Mouse (Mus musculus) neural tube, embryonic 12.5 days (tissue): ENCODE data around the gene Ramp3. TPM values are rescaled to one million over a fixed set of nuclear protein-coding genes. Genes with fewer than 3 reads are reported as not detected.
A peak's percentile ranks its signal among the peaks of the same experiment; 100 is the strongest.

Experiments
- ATAC-seq: fragments of 200-750 bp; cut with Nextera tagmentation; 2 replicates; pipeline ENCODE4 v1.8.0; 2017; ENCODE audit warnings: low read depth, mild to moderate bottlenecking, moderate TSS enrichment, moderate library complexity; ENCODE audit not compliant: low FRiP score
- H3K27ac ChIP-seq: fragments of 300-500 bp; sonication (generic); 2 replicates; pipeline ENCODE4 v1.5.1; 2016
- H3K27me3 ChIP-seq: fragments of 300-500 bp; sonication (generic); replicated peaks from 2 replicates; pipeline ENCODE4 v1.6.1; 2016; ENCODE audit warnings: mild to moderate bottlenecking
- H3K36me3 ChIP-seq: fragments of 300-500 bp; sonication (generic); 2 replicates; pipeline ENCODE4 v1.6.1; 2016; ENCODE audit warnings: mild to moderate bottlenecking
- H3K4me1 ChIP-seq: fragments of 300-500 bp; sonication (generic); 2 replicates; pipeline ENCODE4 v1.6.1; 2016
- H3K4me2 ChIP-seq: fragments of 300-500 bp; sonication (generic); replicated peaks from 2 replicates; pipeline ENCODE4 v1.6.1; 2016; ENCODE audit warnings: mild to moderate bottlenecking
- H3K4me3 ChIP-seq: fragments of 300-500 bp; sonication (generic); 2 replicates; pipeline ENCODE4 v1.5.1; 2016
- H3K9ac ChIP-seq: fragments of 300-500 bp; sonication (generic); 2 replicates; pipeline ENCODE4 v1.6.1; 2016; ENCODE audit warnings: mild to moderate bottlenecking
- H3K9me3 ChIP-seq: fragments of 300-500 bp; sonication (generic); 2 replicates; pipeline ENCODE4 v1.6.1; 2016; ENCODE audit warnings: mild to moderate bottlenecking
- WGBS: fragments of 180-500 bp; shearing (Covaris S2); methylation state at CpG from one replicate; pipeline ENCODE4 v1.1.7; 2016; 5-methylcytosine and 5-hydroxymethylcytosine counted together
- polyA plus RNA-seq: library from polyadenylated mRNA; unstranded; fragments of >200 nt; fragmentation: Nextera tagmentation; extraction: Ambion mirVana; gene quantifications from 2 replicates; pipeline ENCODE4 v1.2.1, GENCODE M21; 2016

Ramp3 gene
- polyA plus RNA-seq, 1 experiment from 2014 or later = 13.3 TPM

DNA sequence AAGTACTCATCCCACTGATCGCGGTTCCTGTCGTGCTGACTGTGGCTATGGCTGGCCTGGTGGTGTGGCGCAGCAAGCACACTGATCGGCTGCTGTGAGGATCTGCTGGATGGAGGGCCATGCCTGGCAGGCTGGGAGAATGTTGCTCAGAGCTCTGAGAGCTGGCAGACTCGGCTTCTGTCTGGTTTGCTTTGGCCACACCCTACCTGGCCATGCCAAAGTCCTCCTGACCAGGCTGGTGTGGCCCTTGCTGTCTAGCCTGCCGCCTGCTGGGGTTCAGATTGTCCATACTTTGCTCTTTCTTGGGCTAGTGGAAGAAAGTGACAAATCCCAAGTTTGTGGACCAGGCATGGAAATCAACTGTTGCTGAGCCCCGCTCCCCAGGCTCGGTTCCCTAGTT lies 18.3 kb downstream of the Ramp3 start:
- no peak overlapping the region for H3K4me3 ChIP-seq
- H3K27me3 ChIP-seq = no peaks in the 10 kb centered on the region
- no peak overlapping the region for H3K27ac ChIP-seq
- 86% methylated on average over 9 of the region's 9 CpGs for WGBS
- no peak overlapping the region for H3K9ac ChIP-seq
- ATAC-seq = no peak
- H3K36me3 ChIP-seq = no peaks in the 10 kb centered on the region
- no peak overlapping the region for H3K4me2 ChIP-seq
- H3K4me1 ChIP-seq = peaks cover 14% of the 10 kb centered on the region
- H3K9me3 ChIP-seq = no peaks in the 10 kb centered on the region

DNA sequence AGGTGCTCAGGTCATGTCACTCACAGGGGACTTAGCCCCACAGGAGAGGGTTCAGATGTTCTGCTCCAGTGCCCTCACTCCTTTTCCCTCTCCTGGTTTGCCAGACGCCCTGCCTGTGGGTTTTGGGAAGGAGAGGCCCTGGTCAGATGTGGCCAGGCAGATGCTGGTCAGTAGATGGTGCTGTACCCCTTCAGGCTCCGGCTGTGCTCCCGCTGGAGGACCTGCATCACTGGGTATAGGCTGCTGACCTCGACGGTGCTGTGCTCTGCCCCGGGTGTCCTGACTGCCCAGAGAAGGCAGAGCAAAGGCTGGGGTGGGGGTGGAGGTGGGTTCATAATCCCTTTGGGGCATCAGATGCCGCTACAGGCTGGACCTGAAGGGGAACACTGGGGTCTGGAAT lies 19.2 kb downstream of the Ramp3 start:
- Histone ChIP-seq H3K4me3 (no peak overlapping the region), H3K4me1 (peaks cover 14% of the 10 kb centered on the region), H3K9ac (no peak overlapping the region), H3K4me2 (no peak overlapping the region), H3K27ac (no peak overlapping the region), H3K27me3 (no peaks in the 10 kb centered on the region), H3K9me3 (no peaks in the 10 kb centered on the region), H3K36me3 (no peaks in the 10 kb centered on the region)
- WGBS = 27% methylated on average over 7 of the region's 7 CpGs
- ATAC-seq = no peak

DNA sequence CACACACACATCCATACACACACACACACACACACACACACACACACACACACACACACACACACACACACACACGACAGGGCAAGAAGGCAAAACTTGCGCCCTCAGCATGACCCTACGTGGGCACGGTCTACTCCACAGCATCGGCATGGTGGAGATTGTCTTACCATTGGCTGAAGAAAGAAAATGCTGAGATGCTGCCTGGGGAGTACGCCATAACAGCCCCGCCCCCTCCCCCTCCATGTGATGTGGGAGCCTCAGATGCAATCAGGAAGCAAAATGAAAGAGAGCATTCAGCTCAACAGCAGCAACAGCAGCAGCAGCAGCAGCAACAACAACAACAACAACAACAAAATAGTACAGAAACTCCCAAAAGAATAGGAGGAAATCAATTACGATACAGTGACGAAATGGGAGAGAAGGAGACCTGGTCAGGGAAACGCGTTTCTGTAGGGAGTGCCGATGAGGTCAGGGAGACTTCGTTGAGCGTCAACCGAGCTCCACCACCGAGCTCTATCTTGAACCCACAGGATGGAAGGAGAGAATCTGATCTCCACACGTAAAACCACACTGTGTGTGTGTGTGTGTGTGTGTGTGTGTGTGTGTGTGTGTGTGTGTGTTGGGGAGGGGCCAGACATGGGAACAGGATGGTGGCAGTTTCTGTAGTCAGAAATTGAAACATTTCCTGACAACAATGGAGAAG lies 21.5 kb downstream of the Ramp3 start:
- peak overlapping the region; percentile 40 for H3K4me2 ChIP-seq
- WGBS = 64% methylated on average over 17 of the region's 17 CpGs
- peaks cover 14% of the 10 kb centered on the region for H3K4me1 ChIP-seq
- H3K27me3 ChIP-seq = no peaks in the 10 kb centered on the region
- H3K4me3 ChIP-seq = no peak overlapping the region
- no peak overlapping the region for H3K9ac ChIP-seq
- H3K27ac ChIP-seq = no peak overlapping the region
- ATAC-seq = peak; percentile 41; the same call in 1 of the 2 replicates
- no peaks in the 10 kb centered on the region for H3K9me3 ChIP-seq
- H3K36me3 ChIP-seq = no peaks in the 10 kb centered on the region

DNA sequence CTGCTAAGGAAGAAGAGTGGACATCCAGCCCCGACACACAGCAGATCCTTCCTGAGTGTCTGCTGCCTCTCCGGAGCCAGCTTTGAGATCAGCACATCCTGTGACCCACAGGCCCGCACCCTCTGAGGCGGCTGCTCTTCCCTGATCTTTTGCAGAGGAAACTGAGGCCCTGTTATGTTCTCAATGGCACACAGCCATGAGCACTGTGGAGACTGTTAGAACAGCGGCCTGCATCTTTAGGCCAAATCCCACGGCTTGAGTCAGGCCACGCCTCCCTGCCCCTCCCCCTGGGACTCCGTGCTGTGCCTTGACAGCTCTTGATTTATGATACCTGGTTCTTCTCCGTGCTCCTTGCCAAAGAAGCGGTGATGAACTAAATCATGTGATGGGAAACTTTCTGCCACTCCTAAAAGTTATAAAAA lies 22.1 kb downstream of the Ramp3 start:
- Histone ChIP-seq H3K9ac (no peak overlapping the region), H3K4me3 (no peak overlapping the region), H3K27ac (no peak overlapping the region), H3K4me2 (peak overlapping the region; percentile 40), H3K4me1 (peaks cover 14% of the 10 kb centered on the region), H3K9me3 (no peaks in the 10 kb centered on the region), H3K36me3 (no peaks in the 10 kb centered on the region), H3K27me3 (no peaks in the 10 kb centered on the region)
- 12% methylated on average over 10 of the region's 10 CpGs for WGBS
- ATAC-seq = peak; percentile 88

DNA sequence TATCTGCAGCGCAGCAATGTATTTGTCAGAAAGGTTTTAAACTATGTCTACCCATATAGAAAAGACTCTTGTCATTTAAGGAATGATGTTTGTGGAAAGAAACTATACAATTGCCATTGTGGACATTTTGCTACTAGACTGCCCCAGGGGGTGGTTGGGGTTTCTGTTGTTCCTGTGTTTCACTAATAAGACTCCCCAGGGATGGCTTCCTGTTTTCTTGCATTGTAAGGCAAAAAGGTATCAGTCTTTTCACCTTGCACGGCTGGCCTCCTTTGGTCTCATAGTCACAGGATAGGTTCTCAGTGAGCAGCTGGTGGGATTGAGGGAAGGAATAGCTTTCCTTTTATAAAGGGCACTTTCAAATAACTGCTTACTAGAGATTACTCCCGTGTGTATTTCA lies 26.4 kb downstream of the Ramp3 start:
- WGBS = 60% methylated on average over 3 of the region's 3 CpGs
- Histone ChIP-seq H3K27me3 (no peaks in the 10 kb centered on the region), H3K27ac (no peak overlapping the region), H3K9me3 (no peaks in the 10 kb centered on the region), H3K4me2 (no peak overlapping the region), H3K4me1 (peaks cover 12% of the 10 kb centered on the region), H3K36me3 (no peaks in the 10 kb centered on the region), H3K4me3 (no peak overlapping the region), H3K9ac (no peak overlapping the region)
- ATAC-seq = no peak

DNA sequence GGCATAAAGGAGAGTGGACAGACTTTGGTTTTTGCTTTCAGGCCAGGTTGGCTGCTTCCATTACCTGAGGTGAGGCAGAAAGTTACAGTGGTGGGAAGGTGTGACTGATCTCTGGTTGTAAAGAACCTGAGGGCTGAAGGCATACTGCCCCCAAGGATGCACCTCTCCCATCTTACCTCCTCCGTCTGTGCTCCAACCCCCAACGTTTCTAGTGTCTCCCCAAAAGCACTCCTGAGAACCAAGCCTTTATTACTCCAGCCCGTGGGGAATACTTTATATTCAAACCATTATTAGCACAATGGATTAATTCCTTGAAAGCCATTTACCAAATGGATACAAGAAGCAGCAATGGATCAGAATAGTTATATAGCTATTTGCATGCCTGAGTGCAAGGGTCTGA lies 30.6 kb downstream of the Ramp3 start:
- Histone ChIP-seq H3K4me3 (no peak overlapping the region), H3K27ac (no peak overlapping the region), H3K4me2 (no peak overlapping the region), H3K9me3 (no peaks in the 10 kb centered on the region), H3K9ac (no peak overlapping the region), H3K36me3 (no peaks in the 10 kb centered on the region), H3K27me3 (no peaks in the 10 kb centered on the region), H3K4me1 (no peaks in the 10 kb centered on the region)
- no peak for ATAC-seq
- WGBS = 63% methylated on average over 3 of the region's 3 CpGs

DNA sequence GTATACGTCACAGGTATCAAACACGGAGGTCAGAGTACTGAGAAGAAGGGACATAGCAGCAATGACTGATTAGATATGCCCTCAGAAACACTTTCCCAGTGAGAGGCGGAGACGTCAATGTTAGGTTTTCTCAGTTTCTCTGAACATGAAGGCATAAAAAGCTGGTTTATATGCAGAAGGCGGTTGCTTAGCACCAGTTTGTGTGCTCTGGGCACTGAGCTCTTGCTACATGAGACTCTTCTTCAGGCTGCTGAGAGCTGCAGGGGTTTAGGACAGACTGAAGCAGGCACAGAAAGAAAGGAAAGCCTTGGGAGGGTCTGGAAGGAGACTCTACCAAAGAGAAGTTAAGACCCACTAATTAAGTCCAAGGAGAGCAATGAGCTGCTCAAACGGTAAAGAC lies 34.0 kb downstream of the Ramp3 start:
- no peaks in the 10 kb centered on the region for H3K36me3 ChIP-seq
- no peak overlapping the region for H3K4me2 ChIP-seq
- H3K4me1 ChIP-seq = no peaks in the 10 kb centered on the region
- no peaks in the 10 kb centered on the region for H3K9me3 ChIP-seq
- H3K27me3 ChIP-seq = no peaks in the 10 kb centered on the region
- 78% methylated on average over 6 of the region's 6 CpGs for WGBS
- no peak overlapping the region for H3K27ac ChIP-seq
- no peak for ATAC-seq
- no peak overlapping the region for H3K4me3 ChIP-seq
- H3K9ac ChIP-seq = no peak overlapping the region

DNA sequence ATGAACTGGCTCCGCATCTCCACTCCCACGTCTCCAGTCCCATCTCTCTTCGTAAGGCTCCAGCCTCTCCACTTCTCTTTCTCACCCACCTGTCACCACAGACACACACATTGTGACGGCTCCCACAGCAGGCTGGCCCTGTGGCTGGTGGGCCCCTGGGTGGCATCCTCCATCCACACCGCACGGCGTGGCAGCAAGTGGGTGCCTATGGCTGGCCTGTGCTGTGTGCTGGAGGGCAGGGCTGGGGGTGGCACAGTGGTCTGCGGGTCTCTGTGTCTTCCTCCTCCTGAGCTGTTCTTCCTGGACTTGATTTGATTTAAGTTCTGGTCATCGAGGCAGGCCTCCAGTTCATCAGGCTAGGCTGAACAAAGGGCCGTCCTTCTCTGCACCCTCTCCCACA lies 35.8 kb downstream of the Ramp3 start:
- Histone ChIP-seq H3K27me3 (no peaks in the 10 kb centered on the region), H3K27ac (no peak overlapping the region), H3K9ac (no peak overlapping the region), H3K36me3 (no peaks in the 10 kb centered on the region), H3K4me3 (no peak overlapping the region), H3K4me2 (no peak overlapping the region), H3K9me3 (no peaks in the 10 kb centered on the region), H3K4me1 (no peaks in the 10 kb centered on the region)
- WGBS = 94% methylated on average over 10 of the region's 10 CpGs
- no peak for ATAC-seq

DNA sequence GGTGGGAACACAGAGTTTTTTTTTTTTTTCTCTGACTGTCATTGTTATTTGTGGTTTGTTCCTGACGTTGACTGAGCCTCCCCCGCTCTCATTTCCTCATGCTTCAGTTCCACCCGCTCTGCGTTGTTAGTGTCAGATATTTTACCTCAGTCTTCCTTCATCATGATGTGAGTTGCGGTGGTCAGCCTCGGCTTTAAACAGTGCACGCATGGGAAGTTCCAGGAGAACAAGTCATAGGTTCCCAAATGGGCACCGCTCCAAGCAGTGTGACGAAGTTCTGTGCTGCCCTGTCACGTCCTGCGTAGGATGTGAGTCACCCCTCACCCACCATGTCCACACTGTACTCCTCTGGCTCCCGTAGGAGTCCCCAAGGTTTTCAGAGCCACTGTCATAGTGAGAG lies 36.9 kb downstream of the Ramp3 start:
- Histone ChIP-seq H3K4me3 (no peak overlapping the region), H3K27ac (no peak overlapping the region), H3K4me1 (no peaks in the 10 kb centered on the region), H3K4me2 (no peak overlapping the region), H3K9me3 (no peaks in the 10 kb centered on the region), H3K9ac (no peak overlapping the region), H3K36me3 (no peaks in the 10 kb centered on the region), H3K27me3 (no peaks in the 10 kb centered on the region)
- ATAC-seq = no peak
- WGBS = 77% methylated on average over 12 of the region's 12 CpGs

DNA sequence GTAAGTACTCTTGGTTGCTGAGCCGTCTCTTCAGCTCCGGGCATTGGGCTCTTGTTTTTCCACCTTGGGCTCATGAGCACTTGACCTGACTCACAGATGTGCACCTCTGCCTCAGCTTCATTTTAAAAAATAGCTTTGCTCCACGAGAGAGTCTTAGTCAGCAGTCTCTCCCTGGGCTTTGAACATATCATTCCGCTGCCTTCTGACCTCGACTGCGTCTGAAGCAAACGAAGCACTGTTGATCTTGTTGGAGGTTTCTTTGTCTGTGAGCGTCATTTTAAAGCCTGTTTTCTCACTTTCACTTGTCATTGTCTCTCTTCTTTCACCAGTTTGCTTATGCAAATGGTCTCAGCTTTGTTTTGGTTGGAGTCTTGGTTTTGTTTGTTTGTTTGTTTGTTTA lies 38.2 kb downstream of the Ramp3 start:
- ATAC-seq = no peak
- Histone ChIP-seq H3K4me1 (no peaks in the 10 kb centered on the region), H3K36me3 (no peaks in the 10 kb centered on the region), H3K4me2 (no peak overlapping the region), H3K27me3 (no peaks in the 10 kb centered on the region), H3K4me3 (no peak overlapping the region), H3K27ac (no peak overlapping the region), H3K9me3 (no peaks in the 10 kb centered on the region), H3K9ac (no peak overlapping the region)
- WGBS = 82% methylated on average over 8 of the region's 8 CpGs

DNA sequence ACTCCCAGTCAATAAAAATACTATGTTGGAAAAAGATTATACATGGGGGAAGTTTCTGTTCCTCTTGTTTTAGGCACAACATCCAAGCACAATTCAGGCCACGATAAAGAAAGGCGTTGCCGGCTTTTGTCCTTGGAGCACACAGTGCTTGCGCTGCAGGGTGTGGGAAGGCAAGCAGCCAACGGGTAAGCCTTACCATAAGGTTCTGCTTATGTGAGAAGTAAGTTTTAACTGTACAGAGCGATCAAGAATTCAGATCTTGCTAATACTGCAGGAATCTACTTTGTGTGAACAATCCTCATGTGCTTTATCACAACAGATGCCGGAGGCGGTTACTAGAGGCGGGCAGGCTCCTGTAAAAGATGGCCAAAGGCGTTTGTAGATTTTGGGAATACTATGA lies 39.4 kb downstream of the Ramp3 start:
- no peaks in the 10 kb centered on the region for H3K9me3 ChIP-seq
- H3K4me2 ChIP-seq = no peak overlapping the region
- H3K4me3 ChIP-seq = no peak overlapping the region
- ATAC-seq = no peak
- no peaks in the 10 kb centered on the region for H3K4me1 ChIP-seq
- no peak overlapping the region for H3K9ac ChIP-seq
- no peaks in the 10 kb centered on the region for H3K27me3 ChIP-seq
- H3K27ac ChIP-seq = no peak overlapping the region
- 93% methylated on average over 10 of the region's 10 CpGs for WGBS
- H3K36me3 ChIP-seq = no peaks in the 10 kb centered on the region

DNA sequence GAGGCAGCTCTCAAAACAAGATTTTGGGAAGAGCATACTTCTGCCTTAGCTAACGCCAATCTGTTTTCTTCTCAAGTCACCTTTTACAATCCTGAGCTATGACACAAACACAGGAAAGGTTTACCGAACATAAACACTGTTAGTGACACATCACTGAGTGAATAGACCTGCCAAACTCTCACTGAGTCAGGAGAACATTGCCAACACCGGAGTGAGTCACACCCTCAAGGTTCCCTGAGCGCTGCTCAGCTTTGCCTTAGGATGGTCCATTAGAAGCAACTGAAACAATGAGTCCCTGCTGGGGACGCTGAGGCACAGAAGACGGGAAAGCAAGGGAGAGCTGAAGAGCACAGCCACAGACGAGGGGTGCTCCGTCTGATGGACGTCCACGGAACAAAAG lies 40.0 kb downstream of the Ramp3 start:
- WGBS = 79% methylated on average over 10 of the region's 10 CpGs

DNA sequence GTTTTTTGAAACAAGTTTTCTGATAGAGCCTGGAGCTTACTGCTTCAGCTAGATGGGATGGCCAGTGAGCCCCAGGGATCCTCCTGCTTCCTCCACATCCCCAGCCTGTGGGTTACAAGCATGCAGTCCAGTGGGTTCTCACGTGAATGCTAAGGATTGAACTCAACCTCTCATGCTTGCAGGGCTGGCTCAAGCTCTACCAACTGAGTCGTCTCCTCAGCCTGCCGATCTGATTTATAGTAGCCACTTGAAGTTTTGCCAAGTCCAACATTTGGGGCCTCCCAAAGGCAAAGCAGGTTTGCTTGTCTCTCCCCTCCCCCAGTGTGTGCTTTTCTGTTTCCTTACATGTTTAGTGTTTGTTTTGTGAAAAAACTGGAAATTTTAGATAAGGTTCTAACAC lies 43.9 kb downstream of the Ramp3 start:
- WGBS = 72% methylated on average over 3 of the region's 3 CpGs
- Histone ChIP-seq H3K27ac (no peak overlapping the region), H3K4me3 (no peak overlapping the region), H3K36me3 (no peaks in the 10 kb centered on the region), H3K4me2 (no peak overlapping the region), H3K27me3 (no peaks in the 10 kb centered on the region), H3K4me1 (no peaks in the 10 kb centered on the region), H3K9me3 (no peaks in the 10 kb centered on the region), H3K9ac (no peak overlapping the region)
- ATAC-seq = no peak

More for the DNA sequence above, 40.0 kb downstream of the Ramp3 start:
- H3K27me3 ChIP-seq = no peaks in the 10 kb centered on the region
- H3K9me3 ChIP-seq = no peaks in the 10 kb centered on the region
- H3K36me3 ChIP-seq = no peaks in the 10 kb centered on the region
- H3K9ac ChIP-seq = no peak overlapping the region
- H3K4me2 ChIP-seq = no peak overlapping the region
- H3K4me3 ChIP-seq = no peak overlapping the region
- ATAC-seq = no peak
- H3K27ac ChIP-seq = no peak overlapping the region
- no peaks in the 10 kb centered on the region for H3K4me1 ChIP-seq
